Mouse (Mus musculus) heart, embryonic 16.5 days (tissue): Measurements from ENCODE around the gene Agt. TPM values are rescaled to one million over a fixed set of nuclear protein-coding genes. Genes with fewer than 3 reads are reported as not detected.
A peak's percentile ranks its signal among the peaks of the same experiment; 100 is the strongest.

ENCODE experiments used
- ATAC-seq: fragments of 200-750 bp; cut with Nextera tagmentation; replicated peaks from 2 replicates; pipeline ENCODE4 v1.8.0; 2017; ENCODE audit warnings: moderate number of reproducible peaks; ENCODE audit not compliant: insufficient read depth, low FRiP score; ENCODE audit errors: extremely low read depth
- H3K27ac ChIP-seq: fragments of 300-500 bp; sonication (generic); 2 replicates; pipeline ENCODE4 v1.5.1; 2014; ENCODE audit warnings: mild to moderate bottlenecking, low read length, control low read depth, moderate library complexity
- H3K27me3 ChIP-seq: fragments of 300-500 bp; sonication (generic); 2 replicates; pipeline ENCODE4 v1.6.1; 2014; ENCODE audit warnings: low read length, mixed read lengths; ENCODE audit not compliant: control insufficient read depth, insufficient read depth
- H3K36me3 ChIP-seq: fragments of 300-500 bp; sonication (generic); 2 replicates; pipeline ENCODE4 v1.6.1; 2014; ENCODE audit not compliant: control insufficient read depth, insufficient read depth
- H3K4me1 ChIP-seq: fragments of 300-500 bp; sonication (generic); 2 replicates; pipeline ENCODE4 v1.6.1; 2014; ENCODE audit warnings: low read length, mixed read lengths; ENCODE audit not compliant: control insufficient read depth, insufficient read depth
- H3K4me2 ChIP-seq: fragments of 300-500 bp; sonication (generic); 2 replicates; pipeline ENCODE4 v1.6.1; 2014; ENCODE audit warnings: low read depth, mild to moderate bottlenecking, control low read depth, low read length
- H3K4me3 ChIP-seq: fragments of 300-500 bp; sonication (generic); 2 replicates; pipeline ENCODE4 v1.5.1; 2014; ENCODE audit warnings: mild to moderate bottlenecking, control low read depth, low read length
- H3K9ac ChIP-seq: fragments of 300-500 bp; sonication (generic); 2 replicates; pipeline ENCODE4 v1.6.1; 2014; ENCODE audit warnings: low read length, control low read depth
- H3K9me3 ChIP-seq: fragments of 300-500 bp; sonication (generic); replicated peaks from 2 replicates; pipeline ENCODE4 v1.6.1; 2016; ENCODE audit warnings: low read length; ENCODE audit not compliant: control insufficient read depth
- WGBS: fragments of 180-500 bp; shearing (Covaris S2); extraction: QIAGEN DNeasy Blood & Tissue Kit; methylation state at CpG from one replicate; pipeline ENCODE4 v1.1.7; 2014; 5-methylcytosine and 5-hydroxymethylcytosine counted together
- polyA plus RNA-seq: library from polyadenylated mRNA; unstranded; fragments of >200 nt; fragmentation: Nextera tagmentation; extraction: Ambion mirVana; gene quantifications from 2 replicates; pipeline ENCODE4 v1.2.1, GENCODE M21; 2015

The Agt gene
- polyA plus RNA-seq, 1 experiment from 2014 or later = 2.1 TPM

DNA sequence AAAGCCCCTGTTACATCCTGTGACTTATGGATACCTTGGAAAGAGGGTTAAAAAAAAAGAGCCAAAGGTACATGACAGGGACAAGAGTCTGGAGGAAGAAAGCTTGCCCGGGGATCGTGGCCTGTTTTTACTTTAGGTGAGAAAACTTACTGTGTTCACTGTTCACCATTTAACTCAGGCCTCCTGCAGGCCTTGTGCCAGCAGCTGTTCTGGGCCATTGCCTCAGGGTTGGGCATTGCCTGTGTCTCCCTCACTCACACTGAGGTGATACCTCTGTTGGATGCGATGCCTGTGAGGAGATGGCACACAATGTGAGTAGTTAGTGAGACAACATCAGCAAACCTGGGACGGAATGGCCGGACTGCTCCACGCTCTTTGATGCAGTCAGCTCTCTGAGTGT lies 47.6 kb downstream of the Agt start:
- H3K27me3 ChIP-seq = 0 out of 2 replicates have a peak, but pooled peaks cover 2% of the 10 kb centered on the region
- H3K27ac ChIP-seq = no peak overlapping the region
- H3K4me3 ChIP-seq = peak overlapping the region; percentile 85
- no peak for ATAC-seq
- peaks cover 13% of the 10 kb centered on the region for H3K36me3 ChIP-seq
- H3K9ac ChIP-seq = no peak overlapping the region
- whole genome bisulfite sequencing = 94% methylated on average over 6 of the region's 6 CpGs
- peak overlapping the region; percentile 76 for H3K4me2 ChIP-seq
- peaks cover 12% of the 10 kb centered on the region for H3K4me1 ChIP-seq
- H3K9me3 ChIP-seq = no peaks in the 10 kb centered on the region

DNA sequence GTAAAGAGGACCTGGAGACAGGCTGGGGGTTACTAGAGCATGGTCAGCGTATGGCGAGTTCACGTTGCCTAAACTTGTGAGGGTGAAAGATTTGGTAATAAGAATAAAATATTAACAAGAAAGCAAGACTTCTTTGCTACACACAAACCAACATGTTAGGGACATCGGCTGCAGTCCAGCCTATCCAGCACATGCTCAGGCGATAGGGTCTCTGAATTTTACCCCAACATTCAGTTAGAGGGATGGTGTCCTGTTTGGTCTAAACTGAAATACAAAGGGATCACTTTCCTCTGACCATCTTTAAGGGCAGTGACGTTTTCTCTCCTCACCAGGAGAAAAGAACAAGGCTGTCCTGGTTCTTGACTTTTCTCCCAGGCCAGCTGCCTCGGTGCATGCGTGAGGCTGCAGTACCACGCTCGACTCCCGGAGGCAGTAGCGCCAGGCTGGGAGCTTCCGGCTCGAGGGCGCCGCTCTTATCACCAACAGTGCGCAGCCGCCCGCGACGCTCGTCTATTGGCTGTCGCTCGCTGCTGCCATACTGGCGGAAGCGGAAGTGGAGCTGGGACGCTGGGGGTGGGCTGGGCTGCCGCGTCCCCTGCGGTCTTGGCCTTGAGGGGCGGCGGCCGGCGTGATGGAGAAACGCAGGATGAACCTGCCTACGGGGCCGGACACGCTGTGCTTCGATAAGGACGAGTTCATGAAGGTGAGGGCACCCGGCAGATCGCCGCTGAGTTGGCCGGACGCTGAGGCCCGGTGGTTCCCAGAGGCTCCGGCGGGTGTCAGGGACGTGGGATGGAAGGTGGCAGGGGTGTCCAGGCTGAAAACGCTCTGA lies 49.0 kb downstream of the Agt start, which contains the start of gene Cog2:
Cog2 (plus strand) TSS at position 519 of the 832 bp plus-strand sequence.
- 0 out of 2 replicates have a peak, but pooled peaks cover 2% of the 10 kb centered on the region for H3K27me3 ChIP-seq
- WGBS = 10% methylated on average over 50 of the region's 50 CpGs
- ATAC-seq = peak; percentile 98
- peak within 1 kb of the TSS; percentile 85 for H3K4me3 ChIP-seq
- H3K4me1 ChIP-seq = peaks cover 12% of the 10 kb centered on the region
- peak within 1 kb of the TSS; percentile 76 for H3K4me2 ChIP-seq
- H3K9me3 ChIP-seq = no peaks in the 10 kb centered on the region
- H3K36me3 ChIP-seq = no peaks in the 10 kb centered on the region; the same call in 1 of the 2 replicates
- H3K9ac ChIP-seq = peak within 1 kb of the TSS; percentile 85
- H3K27ac ChIP-seq = no peak within 1 kb of the TSS

DNA sequence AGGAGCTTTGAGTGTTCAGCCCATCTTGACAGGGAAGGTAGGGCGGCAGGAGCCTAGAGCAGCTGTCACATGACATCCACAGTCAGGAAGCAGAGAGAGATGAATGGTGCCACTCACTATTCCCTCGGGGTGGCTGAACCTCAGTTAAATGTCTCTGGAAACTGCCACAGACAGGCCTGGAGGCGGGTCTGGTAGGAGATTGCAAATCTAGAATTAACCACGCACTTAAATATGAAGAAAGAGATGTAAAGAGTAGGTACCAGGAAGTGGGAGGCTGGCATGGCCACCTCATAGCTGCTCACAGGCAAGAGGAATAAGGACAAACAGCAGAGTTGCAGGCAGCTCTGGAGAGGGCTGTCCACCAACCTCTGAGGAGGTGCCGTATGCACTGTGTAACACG lies 52.4 kb downstream of the Agt start:
- Histone ChIP-seq H3K4me1 (peaks cover 10% of the 10 kb centered on the region), H3K4me3 (no peak overlapping the region), H3K36me3 (no peaks in the 10 kb centered on the region), H3K4me2 (no peak overlapping the region), H3K9ac (no peak overlapping the region), H3K9me3 (no peaks in the 10 kb centered on the region), H3K27ac (no peak overlapping the region), H3K27me3 (0 out of 2 replicates have a peak, but pooled peaks cover 2% of the 10 kb centered on the region)
- WGBS = 61% methylated on average over 6 of the region's 6 CpGs
- ATAC-seq = no peak

DNA sequence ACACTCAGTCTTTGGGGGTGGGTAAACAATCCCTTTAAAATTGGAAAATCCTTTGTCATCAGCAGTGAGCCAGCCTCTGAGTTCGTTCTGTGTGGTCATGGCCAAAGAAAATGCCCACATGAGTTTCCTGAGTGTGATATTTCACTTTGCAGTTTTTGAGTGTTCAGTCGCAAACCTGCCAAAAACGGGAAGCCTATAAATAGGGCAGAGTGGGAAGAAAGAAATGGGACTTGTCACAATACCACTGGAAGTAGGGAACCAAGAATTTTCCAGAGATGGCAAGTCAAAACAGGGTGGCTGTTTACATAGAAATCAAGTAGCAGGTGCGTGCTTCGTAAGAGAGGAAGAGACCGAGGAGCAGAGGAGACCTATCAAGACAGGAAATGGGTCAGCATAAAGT lies 53.0 kb downstream of the Agt start:
- no peak for ATAC-seq
- Histone ChIP-seq H3K4me1 (peaks cover 4% of the 10 kb centered on the region), H3K9ac (no peak overlapping the region), H3K27ac (no peak overlapping the region), H3K36me3 (no peaks in the 10 kb centered on the region), H3K4me2 (no peak overlapping the region), H3K4me3 (no peak overlapping the region), H3K27me3 (0 out of 2 replicates have a peak, but pooled peaks cover 2% of the 10 kb centered on the region), H3K9me3 (no peaks in the 10 kb centered on the region)
- WGBS = 52% methylated on average over 6 of the region's 6 CpGs

DNA sequence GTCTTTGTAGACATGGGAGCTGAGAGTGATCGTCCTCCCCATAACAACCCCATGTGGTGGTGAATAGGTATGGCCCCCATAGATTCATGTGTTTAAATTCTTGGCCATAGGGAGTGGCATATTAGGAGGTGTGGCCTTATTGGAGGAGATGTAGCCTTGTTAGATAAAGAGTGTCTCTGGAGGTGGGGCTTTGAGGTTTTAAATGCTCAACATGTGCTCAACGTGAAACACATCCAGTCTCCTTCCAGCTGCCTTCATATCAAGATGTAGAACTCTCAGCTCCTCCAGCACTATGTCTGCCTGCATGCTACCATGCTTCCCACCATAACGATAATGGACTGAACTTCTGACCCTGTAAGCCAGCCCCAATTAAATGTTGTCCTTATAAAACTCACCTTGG lies 53.5 kb downstream of the Agt start:
- H3K27ac ChIP-seq = no peak overlapping the region
- 0 out of 2 replicates have a peak, but pooled peaks cover 2% of the 10 kb centered on the region for H3K27me3 ChIP-seq
- no peak overlapping the region for H3K4me3 ChIP-seq
- no peaks in the 10 kb centered on the region for H3K9me3 ChIP-seq
- 58% methylated on average over 3 of the region's 3 CpGs for WGBS
- H3K9ac ChIP-seq = no peak overlapping the region
- ATAC-seq = no peak
- H3K4me2 ChIP-seq = no peak overlapping the region
- no peaks in the 10 kb centered on the region for H3K4me1 ChIP-seq
- H3K36me3 ChIP-seq = no peaks in the 10 kb centered on the region

DNA sequence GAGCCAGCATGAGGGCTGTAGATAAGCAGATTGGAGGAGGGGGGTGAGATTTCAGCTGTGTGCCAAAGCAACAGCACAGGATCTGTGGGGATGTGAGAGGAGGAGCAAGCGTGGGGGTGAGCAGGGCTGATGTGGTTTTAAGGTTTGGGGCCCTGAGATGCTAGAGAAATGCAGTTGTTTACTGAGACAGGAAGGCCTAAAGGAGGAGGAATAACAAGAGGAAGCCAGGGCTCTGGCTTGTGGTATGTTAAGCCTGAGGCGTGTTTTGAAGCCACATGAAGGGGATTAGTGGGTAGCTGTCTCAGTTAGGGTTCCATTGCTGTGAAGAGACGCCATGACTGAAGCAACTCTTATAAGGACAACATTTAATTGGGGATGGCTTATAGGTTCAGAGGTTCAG lies 60.4 kb downstream of the Agt start:
- ATAC-seq = no peak
- Histone ChIP-seq H3K4me3 (no peak overlapping the region), H3K4me2 (no peak overlapping the region), H3K9me3 (no peaks in the 10 kb centered on the region), H3K36me3 (no peaks in the 10 kb centered on the region), H3K9ac (no peak overlapping the region), H3K27ac (no peak overlapping the region), H3K4me1 (no peaks in the 10 kb centered on the region), H3K27me3 (no peaks in the 10 kb centered on the region)
- WGBS = 60% methylated on average over 3 of the region's 3 CpGs

DNA sequence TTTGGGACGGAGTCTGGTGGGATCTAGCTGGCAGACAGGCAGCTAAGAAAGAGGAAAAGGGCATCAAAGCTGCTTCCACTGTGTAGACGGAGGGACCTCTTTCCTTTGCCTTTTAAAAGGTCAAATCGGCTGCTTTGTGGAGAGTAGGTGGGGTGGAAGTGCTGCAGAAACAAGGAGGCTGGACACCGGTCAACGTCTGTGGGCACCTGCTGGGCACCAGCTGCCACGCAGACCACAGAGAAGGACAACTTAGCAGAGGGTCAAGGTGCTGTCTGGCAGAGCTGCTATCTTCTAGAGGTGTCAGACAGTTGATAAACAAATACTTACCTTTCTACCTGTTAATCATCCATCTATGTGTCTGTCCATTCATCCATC lies 61.2 kb downstream of the Agt start:
- H3K9me3 ChIP-seq = peaks cover 6% of the 10 kb centered on the region
- H3K9ac ChIP-seq = no peak overlapping the region
- no peak overlapping the region for H3K4me2 ChIP-seq
- H3K4me1 ChIP-seq = no peaks in the 10 kb centered on the region
- no peak overlapping the region for H3K4me3 ChIP-seq
- H3K36me3 ChIP-seq = no peaks in the 10 kb centered on the region
- WGBS = 70% methylated on average over 6 of the region's 6 CpGs
- no peaks in the 10 kb centered on the region for H3K27me3 ChIP-seq
- no peak overlapping the region for H3K27ac ChIP-seq
- ATAC-seq = no peak

DNA sequence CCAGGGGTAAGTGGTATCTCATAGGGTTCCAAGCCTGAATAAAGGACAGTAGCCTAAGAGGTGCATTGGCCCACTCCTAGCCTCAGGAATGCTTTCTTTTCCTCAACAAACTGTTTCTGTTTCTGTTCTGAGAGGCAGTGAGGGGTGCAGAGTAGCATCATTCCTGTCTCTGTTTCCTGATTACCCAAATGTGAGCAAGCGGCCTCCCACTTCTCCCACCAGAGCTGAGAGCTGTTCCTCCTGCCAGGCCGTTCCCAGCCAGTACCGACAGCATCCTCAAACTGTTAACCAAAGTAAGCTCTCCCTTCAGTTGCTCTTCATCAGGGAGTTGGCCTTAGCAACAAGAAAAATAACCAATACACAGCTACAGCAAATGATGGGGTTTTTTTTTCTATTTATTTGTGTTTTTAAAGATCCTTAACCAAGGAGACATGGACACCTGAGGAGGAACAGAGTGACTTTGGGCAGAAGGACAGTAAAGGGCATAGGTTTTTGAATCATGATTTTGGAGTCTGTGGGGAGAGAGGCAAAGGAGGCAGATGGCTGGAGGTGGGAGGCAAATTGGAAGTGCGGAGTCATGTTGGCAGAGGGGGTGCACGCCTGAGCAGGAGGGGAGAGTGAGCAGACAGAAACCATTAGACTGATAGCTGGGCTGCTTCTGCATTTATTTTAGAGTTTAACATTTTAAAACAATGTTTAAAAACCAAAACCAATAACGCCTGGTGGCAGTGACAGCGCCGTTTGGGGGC lies 61.8 kb downstream of the Agt start:
- H3K4me2 ChIP-seq = no peak overlapping the region
- ATAC-seq = no peak
- WGBS = 67% methylated on average over 8 of the region's 8 CpGs

More for the DNA sequence above, 61.8 kb downstream of the Agt start:
- no peaks in the 10 kb centered on the region for H3K4me1 ChIP-seq
- no peaks in the 10 kb centered on the region for H3K27me3 ChIP-seq
- no peak overlapping the region for H3K27ac ChIP-seq
- H3K4me3 ChIP-seq = no peak overlapping the region
- H3K9me3 ChIP-seq = peaks cover 10% of the 10 kb centered on the region
- no peaks in the 10 kb centered on the region for H3K36me3 ChIP-seq
- H3K9ac ChIP-seq = no peak overlapping the region
